Mouse (Mus musculus) E14TG2a.4 (cell line): ENCODE data around the gene Hist1h3e.

Experiments
- CTCF ChIP-seq: conservative IDR thresholded peaks from 2 replicates; pipeline ENCODE4 v1.5.1; 2014; ENCODE audit warnings: low read length
- POU5F1 ChIP-seq: IDR thresholded peaks from 2 replicates; pipeline ENCODE4 v1.6.1; 2014; ENCODE audit warnings: low read length, borderline replicate concordance

- no peak for TF ChIP-seq CTCF
- no peak for TF ChIP-seq POU5F1
Observed at GRCm38 (mm10) chr13:23521703-23522102, 40.5 kb downstream of the Hist1h3e start.
